ENCODE assay signal across 25 mouse cellular contexts in genomic region chr10:56429011-56429410, GRCm38 (mm10). TPM values are rescaled to one million over a fixed set of nuclear protein-coding genes. Genes with fewer than 3 reads are reported as not detected.
DNase-seq lines count a peak whose midpoint lies in the region; ATAC-seq lines count a peak whose summit lies in the region.
"Had no signal": no experiment of that assay in that cellular context is flagged by ENCODE, and none has a peak within 500 bp of the region (broad histone marks: within the 10 kb centered on the region; RNA-seq: fewer than 3 reads in every experiment).

No protein-coding gene starts in this region.

- ATAC-seq in midbrain, embryonic 11.5 days (ENCODE audit: low FRiP score) = no peak
- no peak for ATAC-seq in midbrain, embryonic 14.5 days (ENCODE audit: low FRiP score, low TSS enrichment)
- ATAC-seq: activated CD4-positive, CD25-positive, alpha-beta regulatory T cell, adult 4 months; forebrain, embryonic 14.5 days; forebrain, embryonic 16.5 days had no signal

- 70% methylated on average over 5 of the region's 5 CpGs for WGBS in midbrain, embryonic 11.5 days
- WGBS in midbrain, embryonic 14.5 days = 65% methylated on average over 5 of the region's 5 CpGs

- no peak overlapping the region for H3K4me3 ChIP-seq in midbrain, embryonic 11.5 days (ENCODE audit: low read depth, low read length)
- H3K4me3 ChIP-seq in midbrain, embryonic 14.5 days (replicated peaks; ENCODE audit: low read depth, low read length) = no peak overlapping the region
- H3K4me3 ChIP-seq: embryonic facial prominence, embryonic 13.5 days; embryonic facial prominence, embryonic 15.5 days; erythroblast, embryonic 14.5 days; forebrain, embryonic 10.5 days; forebrain, embryonic 12.5 days had no signal

- no peak overlapping the region for H3K27ac ChIP-seq in midbrain, embryonic 11.5 days (ENCODE audit: low read depth, low read length)
- H3K27ac ChIP-seq in midbrain, embryonic 14.5 days (replicated peaks; ENCODE audit: low read depth, low read length) = no peak overlapping the region
- H3K27ac ChIP-seq: embryonic facial prominence, embryonic 13.5 days; embryonic facial prominence, embryonic 15.5 days; forebrain, embryonic 10.5 days; forebrain, embryonic 12.5 days had no signal

- H3K9me3 ChIP-seq in midbrain, embryonic 11.5 days (ENCODE audit: control insufficient read depth, low read length) = no peaks in the 10 kb centered on the region
- no peaks in the 10 kb centered on the region for H3K9me3 ChIP-seq in midbrain, embryonic 14.5 days (ENCODE audit: control insufficient read depth, low read length)
- H3K9me3 ChIP-seq: embryonic facial prominence, embryonic 13.5 days; embryonic facial prominence, embryonic 15.5 days; forebrain, embryonic 10.5 days; forebrain, embryonic 12.5 days; G1E had no signal

- H3K4me2 ChIP-seq in midbrain, embryonic 11.5 days = no peak overlapping the region
- H3K4me2 ChIP-seq in midbrain, embryonic 14.5 days (ENCODE audit: low read length) = no peak overlapping the region
- H3K4me2 ChIP-seq: embryonic facial prominence, embryonic 13.5 days; embryonic facial prominence, embryonic 15.5 days; forebrain, embryonic 12.5 days had no signal

- peak; percentile 26 for DNase-seq in midbrain, embryonic 11.5 days (ENCODE audit: low spot score, missing footprints)
- no peak for DNase-seq in midbrain, embryonic 14.5 days
- peak; percentile 38 for DNase-seq in ES-CJ7 (ENCODE audit: low read depth, low spot score)
- DNase-seq in Muller cell, postnatal 12 days (ENCODE audit: inconsistent ontology term) = peak; percentile 10
- DNase-seq in cerebellum, postnatal 36 days = no peak
- DNase-seq in heart, postnatal 36 days = no peak
- no peak for DNase-seq in left cerebral cortex, adult 9 months (ENCODE audit: low spot score in 2 of 2)
- DNase-seq: adrenal gland, adult 8-10 months; adrenal gland, postnatal 14 days; adrenal gland, postnatal 36 days; cerebellum, adult 11-12 months; cerebellum, adult 2 months; cerebellum, adult 9-10 months; cerebellum, postnatal 10 days; cerebellum, postnatal 25 days; embryo, embryonic 11 days had no signal

- H3K4me1 ChIP-seq in midbrain, embryonic 11.5 days (ENCODE audit: control insufficient read depth, insufficient read depth, low read length) = no peaks in the 10 kb centered on the region
- H3K4me1 ChIP-seq in midbrain, embryonic 14.5 days (ENCODE audit: control insufficient read depth, insufficient read depth, low read length) = 0 out of 2 replicates have a peak, but pooled peaks cover 5% of the 10 kb centered on the region

- intact Hi-C loops in heart, postnatal 36 days (cut with DNase I) = no loop called here

- no peaks in the 10 kb centered on the region; the same call in 1 of the 2 replicates for H3K27me3 ChIP-seq in midbrain, embryonic 11.5 days (ENCODE audit: control insufficient read depth, insufficient read depth, low read length)
- H3K27me3 ChIP-seq in midbrain, embryonic 14.5 days (ENCODE audit: control insufficient read depth, insufficient read depth, low read length) = no peaks in the 10 kb centered on the region
- H3K27me3 ChIP-seq: embryonic facial prominence, embryonic 13.5 days; embryonic facial prominence, embryonic 15.5 days; forebrain, embryonic 12.5 days had no signal

- H3K36me3 ChIP-seq in midbrain, embryonic 11.5 days (ENCODE audit: control insufficient read depth, insufficient read depth, low read length) = no peaks in the 10 kb centered on the region
- H3K36me3 ChIP-seq in midbrain, embryonic 14.5 days (ENCODE audit: control insufficient read depth, insufficient read depth, low read length) = no peaks in the 10 kb centered on the region
- H3K36me3 ChIP-seq: embryonic facial prominence, embryonic 13.5 days; embryonic facial prominence, embryonic 15.5 days; forebrain, embryonic 10.5 days; forebrain, embryonic 12.5 days; G1E had no signal

- no peak overlapping the region for H3K9ac ChIP-seq in midbrain, embryonic 11.5 days (ENCODE audit: low read length)
- no peak overlapping the region for H3K9ac ChIP-seq in midbrain, embryonic 14.5 days (replicated peaks; ENCODE audit: low read length)
- H3K9ac ChIP-seq: embryonic facial prominence, embryonic 13.5 days; embryonic facial prominence, embryonic 15.5 days; forebrain, embryonic 12.5 days had no signal

RNA-seq across cellular contexts. Expression of gene Gja1, which starts 51.9 kb away (rescaled TPM):
- polyA plus RNA-seq in midbrain, embryonic 11.5 days (2014; fragmentation: Nextera tagmentation; extraction: Ambion mirVana) = 130 and 147 TPM in 2 replicates
- polyA plus RNA-seq in midbrain, embryonic 14.5 days (2014; fragmentation: Nextera tagmentation; extraction: Ambion mirVana) = 14.1 and 90.0 TPM in 2 replicates
- 100 to 1,000 TPM; 368 to 382 TPM for total RNA-seq in heart, postnatal 36 days (2021)
- polyA plus RNA-seq: erythroblast, embryonic 14.5 days; G1E had no signal

Comparison
In these comparisons a context has a peak if more than half of its experiments do, and no peak if none do; other contexts are left out.
1. DNase-seq: peak in midbrain, embryonic 11.5 days (single experiment), ES-CJ7 (single experiment) and Muller cell, postnatal 12 days (single experiment); none in midbrain, embryonic 14.5 days (single experiment), cerebellum, postnatal 36 days (0 of 2), heart, postnatal 36 days (0 of 2) and left cerebral cortex, adult 9 months (0 of 2).